Mouse (Mus musculus) left cerebral cortex, adult 11 months (tissue): ENCODE results near the gene F8.
A peak's percentile ranks its signal among the peaks of the same experiment; 100 is the strongest.
"Not testable (repeated sequence)": the region's sequence is repeated elsewhere in the genome, so short reads cannot be mapped to it uniquely, and the experiment has no call there.

Experiments used
- DNase-seq: peaks from one replicate; pipeline ENCODE4 v3.0.0; 2022; ENCODE audit warnings: low spot score

Gene F8

GRCm38 (mm10) chrX:75382195-75382771, at the start of gene F8, which contains the start of gene Fundc2:
Gene F8 (minus strand): TSS chrX:75382615.
Gene Fundc2 (plus strand): TSS chrX:75382399.
- peak; percentile 71 for DNase-seq

- peak; percentile 74 for DNase-seq
These were observed 33.7 kb upstream of the F8 start, which contains the start of the genes Cmc4, Mtcp1 and Brcc3 for GRCm38 (mm10) chrX:75415936-75416785. Gene Cmc4 (minus strand): TSS chrX:75416584. Gene Mtcp1 (minus strand): TSS chrX:75416588. Gene Brcc3 (plus strand): TSS chrX:75416628.

- no peak for DNase-seq
These were observed 27.3 kb upstream of the F8 start for GRCm38 (mm10) chrX:75409711-75410110.

- no peak for DNase-seq
These were observed 20.9 kb upstream of the F8 start for GRCm38 (mm10) chrX:75403350-75403749.

- no peak for DNase-seq
These were observed 20.3 kb upstream of the F8 start for GRCm38 (mm10) chrX:75402668-75403067.

GRCm38 (mm10) chrX:75399471-75399870, 17.1 kb upstream of the F8 start:
- DNase-seq = no peak

GRCm38 (mm10) chrX:75381699-75382098, 716 bp downstream of the F8 start:
- no peak for DNase-seq

- DNase-seq = no peak
These were observed 1.2 kb downstream of the F8 start for GRCm38 (mm10) chrX:75381176-75381575.

GRCm38 (mm10) chrX:75376815-75377214, 5.6 kb downstream of the F8 start:
- DNase-seq = no peak

GRCm38 (mm10) chrX:75372666-75373425, 9.6 kb downstream of the F8 start:
- DNase-seq = no peak

GRCm38 (mm10) chrX:75370197-75370596, 12.2 kb downstream of the F8 start:
- DNase-seq = no peak

- DNase-seq = peak; percentile 0
These were observed 58.9 kb downstream of the F8 start for GRCm38 (mm10) chrX:75323556-75323955.

GRCm38 (mm10) chrX:75271676-75272075, 110.7 kb downstream of the F8 start:
- no peak for DNase-seq

GRCm38 (mm10) chrX:75233603-75234376, 148.6 kb downstream of the F8 start:
- DNase-seq = not testable (repeated sequence)

GRCm38 (mm10) chrX:75231456-75231855, 151.0 kb downstream of the F8 start:
- DNase-seq = no peak

GRCm38 (mm10) chrX:75163670-75164069, 218.7 kb downstream of the F8 start, which contains the start of gene Smim9:
Gene Smim9 (minus strand): TSS chrX:75163770.
- DNase-seq = no peak

GRCm38 (mm10) chrX:75155576-75156243, 226.7 kb downstream of the F8 start:
- DNase-seq = no peak

GRCm38 (mm10) chrX:75152249-75152648, 230.2 kb downstream of the F8 start:
- DNase-seq = no peak

GRCm38 (mm10) chrX:75150304-75150703, 232.1 kb downstream of the F8 start:
- no peak for DNase-seq

- DNase-seq = no peak
These were observed 234.0 kb downstream of the F8 start for GRCm38 (mm10) chrX:75148414-75148813.

GRCm38 (mm10) chrX:75143124-75143555, 239.3 kb downstream of the F8 start:
- DNase-seq = not testable (repeated sequence)
